Mouse (Mus musculus): Measurements from ENCODE around the gene Tulp3. TPM values are rescaled to one million over a fixed set of nuclear protein-coding genes. Genes with fewer than 3 reads are reported as not detected.

Gene Tulp3
- polyA plus RNA-seq, 1 experiment from 2014 or later = 21.0 TPM

GRCm38 (mm10) chr6:128358999-128359398, 3.3 kb upstream of the Tulp3 start:
- H3K9ac ChIP-seq (replicated peaks) = no peak overlapping the region
- WGBS = 36% methylated on average over 2 of the region's 2 CpGs
- peaks cover 25% of the 10 kb centered on the region for H3K36me3 ChIP-seq
- ATAC-seq (ENCODE audit: insufficient number of reproducible peaks, insufficient read depth, low FRiP score, low TSS enrichment, low read depth) = no peak
- H3K4me1 ChIP-seq (replicated peaks) = peaks cover 39% of the 10 kb centered on the region
- no peak overlapping the region for H3K4me2 ChIP-seq
- H3K27me3 ChIP-seq = no peaks in the 10 kb centered on the region
- H3K4me3 ChIP-seq (replicated peaks) = no peak overlapping the region
- H3K9me3 ChIP-seq = no peaks in the 10 kb centered on the region
- H3K27ac ChIP-seq = no peak overlapping the region

- WGBS = under 1% methylated on average over 28 of the region's 28 CpGs
- peak; percentile 26; the same call in 1 of the 2 replicates for ATAC-seq (ENCODE audit: insufficient number of reproducible peaks, insufficient read depth, low FRiP score, low TSS enrichment, low read depth)
- Histone ChIP-seq H3K4me1 (replicated peaks) (peaks cover 21% of the 10 kb centered on the region), H3K27me3 (no peaks in the 10 kb centered on the region), H3K36me3 (peaks cover 39% of the 10 kb centered on the region), H3K4me3 (replicated peaks) (peak overlapping the region; percentile 70), H3K9me3 (no peaks in the 10 kb centered on the region), H3K27ac (peak overlapping the region; percentile 57), H3K4me2 (peak overlapping the region; percentile 81), H3K9ac (replicated peaks) (peak overlapping the region; percentile 73)
These were observed 410 bp downstream of the Tulp3 start for GRCm38 (mm10) chr6:128355201-128355681.

GRCm38 (mm10) chr6:128354140-128354539, 1.5 kb downstream of the Tulp3 start:
- Histone ChIP-seq H3K27me3 (no peaks in the 10 kb centered on the region), H3K4me3 (replicated peaks) (no peak overlapping the region), H3K27ac (no peak overlapping the region), H3K9me3 (no peaks in the 10 kb centered on the region), H3K9ac (replicated peaks) (no peak overlapping the region), H3K36me3 (peaks cover 44% of the 10 kb centered on the region), H3K4me1 (replicated peaks) (peaks cover 21% of the 10 kb centered on the region), H3K4me2 (peak overlapping the region; percentile 81; the same call in 1 of the 2 replicates)
- ATAC-seq (ENCODE audit: insufficient number of reproducible peaks, insufficient read depth, low FRiP score, low TSS enrichment, low read depth) = no peak
- whole genome bisulfite sequencing = 67% methylated on average over 3 of the region's 3 CpGs

GRCm38 (mm10) chr6:128349711-128350110, 5.9 kb downstream of the Tulp3 start:
- 67% methylated on average over 7 of the region's 7 CpGs for WGBS
- Histone ChIP-seq H3K36me3 (peaks cover 29% of the 10 kb centered on the region), H3K27me3 (no peaks in the 10 kb centered on the region), H3K9ac (replicated peaks) (no peak overlapping the region), H3K27ac (no peak overlapping the region), H3K4me3 (replicated peaks) (no peak overlapping the region), H3K4me2 (no peak overlapping the region), H3K4me1 (replicated peaks) (peaks cover 11% of the 10 kb centered on the region; the same call in 1 of the 2 replicates), H3K9me3 (no peaks in the 10 kb centered on the region)
- ATAC-seq (ENCODE audit: insufficient number of reproducible peaks, insufficient read depth, low FRiP score, low TSS enrichment, low read depth) = no peak

GRCm38 (mm10) chr6:128346782-128347181, 8.9 kb downstream of the Tulp3 start:
- Histone ChIP-seq H3K4me3 (replicated peaks) (no peak overlapping the region), H3K27me3 (no peaks in the 10 kb centered on the region), H3K9ac (replicated peaks) (no peak overlapping the region), H3K27ac (no peak overlapping the region), H3K9me3 (no peaks in the 10 kb centered on the region), H3K4me2 (no peak overlapping the region), H3K4me1 (replicated peaks) (no peaks in the 10 kb centered on the region), H3K36me3 (peaks cover 44% of the 10 kb centered on the region)
- WGBS = 84% methylated on average over 6 of the region's 6 CpGs
- ATAC-seq (ENCODE audit: insufficient number of reproducible peaks, insufficient read depth, low FRiP score, low TSS enrichment, low read depth) = no peak

- Histone ChIP-seq H3K4me2 (no peak overlapping the region), H3K4me3 (replicated peaks) (no peak overlapping the region), H3K9ac (replicated peaks) (no peak overlapping the region), H3K36me3 (peaks cover 39% of the 10 kb centered on the region), H3K4me1 (replicated peaks) (no peaks in the 10 kb centered on the region), H3K9me3 (no peaks in the 10 kb centered on the region), H3K27ac (no peak overlapping the region), H3K27me3 (no peaks in the 10 kb centered on the region)
- ATAC-seq (ENCODE audit: insufficient number of reproducible peaks, insufficient read depth, low FRiP score, low TSS enrichment, low read depth) = no peak
- 93% methylated on average over 10 of the region's 10 CpGs for WGBS
These were observed 10.0 kb downstream of the Tulp3 start for GRCm38 (mm10) chr6:128345623-128346022.

- Histone ChIP-seq H3K27ac (no peak overlapping the region), H3K4me3 (replicated peaks) (no peak overlapping the region), H3K9me3 (no peaks in the 10 kb centered on the region), H3K4me1 (replicated peaks) (0 out of 2 replicates have a peak, but pooled peaks cover 8% of the 10 kb centered on the region), H3K4me2 (no peak overlapping the region), H3K9ac (replicated peaks) (no peak overlapping the region), H3K27me3 (no peaks in the 10 kb centered on the region), H3K36me3 (peaks cover 31% of the 10 kb centered on the region)
- no peak for ATAC-seq (ENCODE audit: insufficient number of reproducible peaks, insufficient read depth, low FRiP score, low TSS enrichment, low read depth)
- 90% methylated on average over 11 of the region's 11 CpGs for WGBS
These were observed 13.5 kb downstream of the Tulp3 start for GRCm38 (mm10) chr6:128341956-128342723.

- Histone ChIP-seq H3K4me3 (replicated peaks) (no peak overlapping the region), H3K4me1 (replicated peaks) (0 out of 2 replicates have a peak, but pooled peaks cover 8% of the 10 kb centered on the region), H3K27ac (no peak overlapping the region), H3K27me3 (no peaks in the 10 kb centered on the region), H3K36me3 (peaks cover 52% of the 10 kb centered on the region), H3K4me2 (no peak overlapping the region), H3K9me3 (no peaks in the 10 kb centered on the region), H3K9ac (replicated peaks) (no peak overlapping the region)
- 40% methylated on average over 5 of the region's 5 CpGs for WGBS
- ATAC-seq (ENCODE audit: insufficient number of reproducible peaks, insufficient read depth, low FRiP score, low TSS enrichment, low read depth) = no peak
These were observed 16.8 kb downstream of the Tulp3 start for GRCm38 (mm10) chr6:128338876-128339275.

- Histone ChIP-seq H3K9ac (replicated peaks) (no peak overlapping the region), H3K36me3 (peaks cover 52% of the 10 kb centered on the region), H3K4me2 (no peak overlapping the region), H3K4me3 (replicated peaks) (no peak overlapping the region), H3K27me3 (no peaks in the 10 kb centered on the region), H3K4me1 (replicated peaks) (0 out of 2 replicates have a peak, but pooled peaks cover 8% of the 10 kb centered on the region), H3K9me3 (no peaks in the 10 kb centered on the region), H3K27ac (no peak overlapping the region)
- no peak for ATAC-seq (ENCODE audit: insufficient number of reproducible peaks, insufficient read depth, low FRiP score, low TSS enrichment, low read depth)
- WGBS = 75% methylated on average over 7 of the region's 7 CpGs
These were observed 18.2 kb downstream of the Tulp3 start for GRCm38 (mm10) chr6:128337467-128337866.

GRCm38 (mm10) chr6:128334397-128335124, 21.1 kb downstream of the Tulp3 start:
- WGBS = 26% methylated on average over 12 of the region's 12 CpGs
- 0 out of 2 replicates have a peak, but pooled peaks cover 5% of the 10 kb centered on the region for H3K4me1 ChIP-seq (replicated peaks)

GRCm38 (mm10) chr6:128318317-128318716, 37.3 kb downstream of the Tulp3 start:
- ATAC-seq (ENCODE audit: insufficient number of reproducible peaks, insufficient read depth, low FRiP score, low TSS enrichment, low read depth) = no peak
- Histone ChIP-seq H3K27ac (no peak overlapping the region), H3K4me1 (replicated peaks) (no peaks in the 10 kb centered on the region), H3K27me3 (no peaks in the 10 kb centered on the region), H3K4me2 (no peak overlapping the region), H3K9me3 (no peaks in the 10 kb centered on the region), H3K36me3 (peaks cover 27% of the 10 kb centered on the region), H3K4me3 (replicated peaks) (no peak overlapping the region), H3K9ac (replicated peaks) (no peak overlapping the region)
- WGBS = 16% methylated on average over 4 of the region's 4 CpGs

More at GRCm38 (mm10) chr6:128334397-128335124, 21.1 kb downstream of the Tulp3 start:
- no peaks in the 10 kb centered on the region for H3K27me3 ChIP-seq
- H3K9ac ChIP-seq (replicated peaks) = no peak overlapping the region
- H3K27ac ChIP-seq = no peak overlapping the region
- H3K4me3 ChIP-seq (replicated peaks) = no peak overlapping the region
- H3K4me2 ChIP-seq = no peak overlapping the region
- peaks cover 72% of the 10 kb centered on the region for H3K36me3 ChIP-seq
- 0 out of 2 replicates have a peak, but pooled peaks have one; percentile 61 for ATAC-seq (ENCODE audit: insufficient number of reproducible peaks, insufficient read depth, low FRiP score, low TSS enrichment, low read depth)
- peaks cover 14% of the 10 kb centered on the region for H3K9me3 ChIP-seq

All from limb, embryonic 12.5 days (tissue).